Mouse (Mus musculus) stomach, postnatal 0 days (tissue): ENCODE results near the gene Zfand3.

Experiments
- CTCF ChIP-seq: IDR thresholded peaks from 2 replicates; pipeline ENCODE4 v1.5.1; 2016; ENCODE audit warnings: antibody characterized with exemption, low read depth, mild to moderate bottlenecking, moderate library complexity
- EP300 ChIP-seq: optimal IDR thresholded peaks from 2 replicates; pipeline ENCODE3; 2016; ENCODE audit warnings: antibody characterized with exemption

DNA sequence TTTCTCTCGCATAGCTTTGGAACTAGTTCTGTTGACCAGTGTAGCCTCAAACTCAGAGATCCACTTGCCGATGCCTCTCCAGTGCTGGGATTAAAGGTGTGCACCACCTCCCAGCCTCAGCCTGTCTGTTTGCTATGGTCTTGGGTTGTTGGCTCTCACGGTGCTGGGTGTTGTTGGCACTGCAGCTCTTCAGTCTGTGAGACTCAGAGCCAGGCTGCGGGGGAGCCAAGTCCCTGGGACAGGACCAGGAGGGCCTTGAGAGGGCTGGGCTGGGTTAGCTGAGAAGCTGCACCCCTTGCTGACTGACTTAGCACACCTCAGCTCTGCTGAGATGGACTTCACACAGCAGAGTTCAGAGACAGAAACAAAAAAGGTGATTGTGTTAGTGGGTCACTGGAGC is 195.8 kb downstream of the Zfand3 start:
- TF ChIP-seq CTCF (no peak), EP300 (no peak)
